Mouse (Mus musculus) frontal cortex, postnatal 10 days (tissue): ENCODE data around the gene CN725425.

Experiments used
- DNase-seq, 2 experiments: peaks; one replicate each; pipeline ENCODE4 v3.0.0; 2022; ENCODE audit warnings: low spot score in 2 of 2, mixed read lengths in 1 of 2

The CN725425 gene

GRCm38 (mm10) chr15:91206518-91206917 is 7.2 kb downstream of the CN725425 start:
- DNase-seq: no peak

GRCm38 (mm10) chr15:91237294-91237693 is 38.0 kb downstream of the CN725425 start:
- DNase-seq: no peak

- no peak for DNase-seq
Observed at GRCm38 (mm10) chr15:91240683-91241335, 41.5 kb downstream of the CN725425 start.

GRCm38 (mm10) chr15:91250815-91251214 is 51.5 kb downstream of the CN725425 start:
- no peak for DNase-seq

- no peak for DNase-seq
Observed at GRCm38 (mm10) chr15:91251544-91252408, 52.5 kb downstream of the CN725425 start.

- no peak for DNase-seq
Observed at GRCm38 (mm10) chr15:91252956-91253355, 53.7 kb downstream of the CN725425 start.

GRCm38 (mm10) chr15:91255308-91255707 is 56.0 kb downstream of the CN725425 start:
- no peak for DNase-seq

GRCm38 (mm10) chr15:91257140-91257539 is 57.8 kb downstream of the CN725425 start:
- no peak for DNase-seq

GRCm38 (mm10) chr15:91260578-91260977 is 61.3 kb downstream of the CN725425 start:
- DNase-seq: no peak

- DNase-seq: no peak
Observed at GRCm38 (mm10) chr15:91263926-91264325, 64.6 kb downstream of the CN725425 start.

- no peak for DNase-seq
Observed at GRCm38 (mm10) chr15:91268532-91268931, 69.2 kb downstream of the CN725425 start.

- DNase-seq: no peak
Observed at GRCm38 (mm10) chr15:91275961-91276360, 76.7 kb downstream of the CN725425 start.

- no peak for DNase-seq
Observed at GRCm38 (mm10) chr15:91279571-91279970, 80.3 kb downstream of the CN725425 start.

- no peak for DNase-seq
Observed at GRCm38 (mm10) chr15:91281521-91281920, 82.2 kb downstream of the CN725425 start.

- no peak for DNase-seq
Observed at GRCm38 (mm10) chr15:91282822-91283221, 83.5 kb downstream of the CN725425 start.

GRCm38 (mm10) chr15:91283418-91283817 is 84.1 kb downstream of the CN725425 start:
- DNase-seq: no peak

- no peak for DNase-seq
Observed at GRCm38 (mm10) chr15:91299319-91299835, 100.1 kb downstream of the CN725425 start.

GRCm38 (mm10) chr15:91301366-91301765 is 102.1 kb downstream of the CN725425 start:
- peak; percentile 62 to 82 for DNase-seq

- DNase-seq: no peak
Observed at GRCm38 (mm10) chr15:91304296-91304852, 105.1 kb downstream of the CN725425 start.
